Mouse (Mus musculus): Measurements from ENCODE around the gene Nyap1.

- TF ChIP-seq GATA1 (IDR thresholded peaks at IDR 0.05; ENCODE audit: low read length), result no peak
- no peak for TF ChIP-seq TAL1 (IDR thresholded peaks at IDR 0.05; ENCODE audit: low read length)
Measured at GRCm38 (mm10) chr5:137755425-137755824, 14.0 kb upstream of the Nyap1 start.

Data from erythroblast, embryonic 14.5 days (primary cell).